Mouse (Mus musculus): ENCODE data around the gene Rpl23. TPM values are rescaled to one million over a fixed set of nuclear protein-coding genes. Genes with fewer than 3 reads are reported as not detected.
A peak's percentile ranks its signal among the peaks of the same experiment; 100 is the strongest.

The Rpl23 gene
- polyA plus RNA-seq, 1 experiment from 2014 or later, result 363 TPM

- Histone ChIP-seq H3K27me3 (ENCODE audit: control insufficient read depth, insufficient read depth, low read length) (no peaks in the 10 kb centered on the region), H3K9ac (replicated peaks; ENCODE audit: low read length) (no peak overlapping the region), H3K36me3 (ENCODE audit: control insufficient read depth, insufficient read depth, low read length) (peaks cover 31% of the 10 kb centered on the region), H3K4me3 (replicated peaks; ENCODE audit: low read depth, low read length) (no peak overlapping the region), H3K4me1 (ENCODE audit: control insufficient read depth, insufficient read depth, low read length) (peaks cover 63% of the 10 kb centered on the region), H3K9me3 (ENCODE audit: control insufficient read depth, low read length) (no peaks in the 10 kb centered on the region), H3K4me2 (ENCODE audit: low read length) (peak overlapping the region; percentile 47), H3K27ac (replicated peaks; ENCODE audit: low read depth, low read length) (peak overlapping the region; percentile 75)
- peak; percentile 72 for DNase-seq
- 27% methylated on average over 9 of the region's 9 CpGs for WGBS
- ATAC-seq (ENCODE audit: low FRiP score, low TSS enrichment), result no peak
These were observed 22.8 kb upstream of the Rpl23 start for GRCm38 (mm10) chr11:97804841-97805661.

GRCm38 (mm10) chr11:97803847-97804246 is 21.6 kb upstream of the Rpl23 start:
- 84% methylated on average over 5 of the region's 5 CpGs for WGBS
- Histone ChIP-seq H3K27me3 (ENCODE audit: control insufficient read depth, insufficient read depth, low read length) (no peaks in the 10 kb centered on the region), H3K9me3 (ENCODE audit: control insufficient read depth, low read length) (no peaks in the 10 kb centered on the region), H3K4me3 (replicated peaks; ENCODE audit: low read depth, low read length) (no peak overlapping the region), H3K4me2 (ENCODE audit: low read length) (no peak overlapping the region), H3K9ac (replicated peaks; ENCODE audit: low read length) (no peak overlapping the region), H3K36me3 (ENCODE audit: control insufficient read depth, insufficient read depth, low read length) (peaks cover 22% of the 10 kb centered on the region), H3K27ac (replicated peaks; ENCODE audit: low read depth, low read length) (no peak overlapping the region), H3K4me1 (ENCODE audit: control insufficient read depth, insufficient read depth, low read length) (peaks cover 55% of the 10 kb centered on the region)
- no peak for DNase-seq
- ATAC-seq (ENCODE audit: low FRiP score, low TSS enrichment), result no peak

GRCm38 (mm10) chr11:97802495-97802894 is 20.3 kb upstream of the Rpl23 start:
- Histone ChIP-seq H3K4me2 (ENCODE audit: low read length) (peak overlapping the region; percentile 72), H3K27ac (replicated peaks; ENCODE audit: low read depth, low read length) (no peak overlapping the region), H3K27me3 (ENCODE audit: control insufficient read depth, insufficient read depth, low read length) (no peaks in the 10 kb centered on the region), H3K9me3 (ENCODE audit: control insufficient read depth, low read length) (no peaks in the 10 kb centered on the region), H3K36me3 (ENCODE audit: control insufficient read depth, insufficient read depth, low read length) (peaks cover 8% of the 10 kb centered on the region), H3K9ac (replicated peaks; ENCODE audit: low read length) (0 out of 2 replicates have a peak overlapping the region, but pooled peaks have one; percentile 4), H3K4me1 (ENCODE audit: control insufficient read depth, insufficient read depth, low read length) (peaks cover 47% of the 10 kb centered on the region), H3K4me3 (replicated peaks; ENCODE audit: low read depth, low read length) (peak overlapping the region; percentile 90; the same call in 1 of the 2 replicates)
- no peak for ATAC-seq (ENCODE audit: low FRiP score, low TSS enrichment)
- WGBS, result 50% methylated on average over 6 of the region's 6 CpGs
- no peak for DNase-seq

GRCm38 (mm10) chr11:97802194-97802470 is 19.9 kb upstream of the Rpl23 start:
- 35% methylated on average over 1 of the region's 1 CpGs for WGBS
- Histone ChIP-seq H3K4me1 (ENCODE audit: control insufficient read depth, insufficient read depth, low read length) (peaks cover 47% of the 10 kb centered on the region), H3K9me3 (ENCODE audit: control insufficient read depth, low read length) (no peaks in the 10 kb centered on the region), H3K27ac (replicated peaks; ENCODE audit: low read depth, low read length) (no peak overlapping the region), H3K4me3 (replicated peaks; ENCODE audit: low read depth, low read length) (peak overlapping the region; percentile 90), H3K9ac (replicated peaks; ENCODE audit: low read length) (peak overlapping the region; percentile 21; the same call in 1 of the 2 replicates), H3K27me3 (ENCODE audit: control insufficient read depth, insufficient read depth, low read length) (no peaks in the 10 kb centered on the region), H3K4me2 (ENCODE audit: low read length) (peak overlapping the region; percentile 72), H3K36me3 (ENCODE audit: control insufficient read depth, insufficient read depth, low read length) (peaks cover 5% of the 10 kb centered on the region; the same call in 1 of the 2 replicates)
- DNase-seq, result no peak
- no peak for ATAC-seq (ENCODE audit: low FRiP score, low TSS enrichment)

- ATAC-seq (ENCODE audit: low FRiP score, low TSS enrichment) (no peak), DNase-seq (peak; percentile 67)
- H3K4me2 ChIP-seq (ENCODE audit: low read length), result peak overlapping the region; percentile 72
- H3K36me3 ChIP-seq (ENCODE audit: control insufficient read depth, insufficient read depth, low read length), result 0 out of 2 replicates have a peak, but pooled peaks cover under 1% of the 10 kb centered on the region
- peak overlapping the region; percentile 96; the same call in 1 of the 2 replicates for H3K27ac ChIP-seq (replicated peaks; ENCODE audit: low read depth, low read length)
- no peaks in the 10 kb centered on the region for H3K27me3 ChIP-seq (ENCODE audit: control insufficient read depth, insufficient read depth, low read length)
- H3K4me1 ChIP-seq (ENCODE audit: control insufficient read depth, insufficient read depth, low read length), result peaks cover 46% of the 10 kb centered on the region
- H3K9me3 ChIP-seq (ENCODE audit: control insufficient read depth, low read length), result no peaks in the 10 kb centered on the region
- H3K4me3 ChIP-seq (replicated peaks; ENCODE audit: low read depth, low read length), result peak overlapping the region; percentile 90
- peak overlapping the region; percentile 96 for H3K9ac ChIP-seq (replicated peaks; ENCODE audit: low read length)
- WGBS, result 38% methylated on average over 8 of the region's 8 CpGs
These were observed 19.4 kb upstream of the Rpl23 start for GRCm38 (mm10) chr11:97801409-97802193.

- Histone ChIP-seq H3K4me1 (ENCODE audit: control insufficient read depth, insufficient read depth, low read length) (peaks cover 38% of the 10 kb centered on the region), H3K36me3 (ENCODE audit: control insufficient read depth, insufficient read depth, low read length) (no peaks in the 10 kb centered on the region), H3K27me3 (ENCODE audit: control insufficient read depth, insufficient read depth, low read length) (no peaks in the 10 kb centered on the region), H3K4me2 (ENCODE audit: low read length) (peak overlapping the region; percentile 72), H3K27ac (replicated peaks; ENCODE audit: low read depth, low read length) (peak overlapping the region; percentile 96), H3K9ac (replicated peaks; ENCODE audit: low read length) (peak overlapping the region; percentile 96), H3K4me3 (replicated peaks; ENCODE audit: low read depth, low read length) (peak overlapping the region; percentile 90), H3K9me3 (ENCODE audit: control insufficient read depth, low read length) (no peaks in the 10 kb centered on the region)
- 7% methylated on average over 17 of the region's 17 CpGs for WGBS
- DNase-seq (peak; percentile 46), ATAC-seq (ENCODE audit: low FRiP score, low TSS enrichment) (no peak)
These were observed 18.6 kb upstream of the Rpl23 start for GRCm38 (mm10) chr11:97800691-97801408.

- Histone ChIP-seq H3K4me1 (ENCODE audit: control insufficient read depth, insufficient read depth, low read length) (peaks cover 31% of the 10 kb centered on the region), H3K36me3 (ENCODE audit: control insufficient read depth, insufficient read depth, low read length) (no peaks in the 10 kb centered on the region), H3K4me2 (ENCODE audit: low read length) (peak overlapping the region; percentile 72), H3K27me3 (ENCODE audit: control insufficient read depth, insufficient read depth, low read length) (no peaks in the 10 kb centered on the region), H3K9ac (replicated peaks; ENCODE audit: low read length) (peak overlapping the region; percentile 96), H3K27ac (replicated peaks; ENCODE audit: low read depth, low read length) (peak overlapping the region; percentile 96), H3K9me3 (ENCODE audit: control insufficient read depth, low read length) (no peaks in the 10 kb centered on the region), H3K4me3 (replicated peaks; ENCODE audit: low read depth, low read length) (peak overlapping the region; percentile 90)
- under 1% methylated on average over 39 of the region's 43 CpGs for WGBS
- DNase-seq, result peak; percentile 81
- peak; percentile 69 for ATAC-seq (ENCODE audit: low FRiP score, low TSS enrichment)
These were observed 17.9 kb upstream of the Rpl23 start for GRCm38 (mm10) chr11:97799994-97800690.

All from midbrain, embryonic 14.5 days (tissue).